Comparison of ENCODE assay signal across 19 mouse cellular contexts in the genomic region with DNA sequence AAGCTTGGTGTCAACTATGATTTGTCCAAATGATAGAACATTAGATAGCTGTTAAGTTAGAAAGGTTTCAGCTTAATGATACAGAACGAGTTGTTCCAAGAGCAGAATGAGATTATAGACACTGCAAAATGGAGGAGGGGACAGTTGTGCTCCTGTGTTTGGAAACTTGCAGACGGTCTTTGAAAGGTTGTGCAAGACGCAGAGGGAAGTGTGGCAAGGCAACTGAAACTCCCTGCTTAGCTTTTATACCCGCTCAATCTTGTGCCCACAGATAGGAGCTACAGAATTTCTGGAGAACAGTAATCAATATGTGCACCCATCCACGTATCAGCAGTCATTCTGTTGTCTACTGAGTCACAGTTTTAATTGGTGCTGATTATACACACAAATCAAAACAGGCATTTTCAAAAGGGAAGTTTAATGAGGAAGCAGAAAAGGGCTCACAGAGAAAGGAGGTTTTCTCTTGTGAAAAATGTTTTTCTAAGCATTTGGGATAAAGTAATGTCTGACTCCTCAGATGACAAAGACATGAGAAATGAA. TPM values are rescaled to one million over a fixed set of nuclear protein-coding genes. Genes with fewer than 3 reads are reported as not detected.
A peak's percentile ranks its signal among the peaks of the same experiment; 100 is the strongest.
DNase-seq lines count a peak whose midpoint lies in the region; ATAC-seq and TF ChIP-seq lines count a peak whose summit lies in the region.
"Had no signal": no experiment of that assay in that cellular context is flagged by ENCODE, and none has a peak within 500 bp of the region (broad histone marks: within the 10 kb centered on the region; RNA-seq: fewer than 3 reads in every experiment).

No protein-coding gene starts in this region.

- DNase-seq in intestine, embryonic 14.5 days (ENCODE audit: low spot score), result no peak
- no peak for DNase-seq in stomach, postnatal 0 days (ENCODE audit: low spot score)
- peak; percentile 25 for DNase-seq in lung, postnatal 25 days (ENCODE audit: low spot score)
- DNase-seq in ovary, adult 18-20 months (ENCODE audit: low spot score), result no peak
- DNase-seq in kidney, postnatal 10 days, result no peak
- DNase-seq in adrenal gland, adult 2 months, result no peak
- DNase-seq: adrenal gland, postnatal 14 days; cerebellum, adult 9-11 months; gastrocnemius, postnatal 10 days; right cerebral cortex, postnatal 14 days; thymus, postnatal 36 days had no signal

- WGBS in intestine, embryonic 14.5 days, result 59% methylated on average over 5 of the region's 5 CpGs
- 57% methylated on average over 5 of the region's 5 CpGs for WGBS in intestine, embryonic 16.5 days
- 54% methylated on average over 5 of the region's 5 CpGs for WGBS in stomach, embryonic 16.5 days
- 49% methylated on average over 5 of the region's 5 CpGs for WGBS in stomach, postnatal 0 days

- ATAC-seq in intestine, embryonic 14.5 days (replicated peaks; ENCODE audit: low FRiP score, low TSS enrichment, low read depth), result no peak
- ATAC-seq in intestine, embryonic 16.5 days, result no peak
- ATAC-seq in stomach, embryonic 16.5 days (ENCODE audit: insufficient read depth, low FRiP score), result no peak
- no peak for ATAC-seq in stomach, postnatal 0 days (ENCODE audit: low FRiP score, low TSS enrichment)
- ATAC-seq: intestine, postnatal 0 days; midbrain, embryonic 16.5 days had no signal

- no peak for TF ChIP-seq EP300 in stomach, postnatal 0 days (optimal IDR thresholded peaks at IDR 0.05)

- H3K4me3 ChIP-seq in intestine, embryonic 14.5 days (ENCODE audit: low read depth, low read length), result no peak overlapping the region
- H3K4me3 ChIP-seq in intestine, embryonic 16.5 days (ENCODE audit: low read length), result no peak overlapping the region
- H3K4me3 ChIP-seq in stomach, embryonic 16.5 days (replicated peaks; ENCODE audit: low read length), result no peak overlapping the region
- no peak overlapping the region for H3K4me3 ChIP-seq in stomach, postnatal 0 days (ENCODE audit: low read depth, low read length)
- H3K4me3 ChIP-seq: hindbrain, embryonic 13.5 days; limb, embryonic 15.5 days had no signal

- no peak overlapping the region for H3K4me2 ChIP-seq in intestine, embryonic 14.5 days (ENCODE audit: low read length)
- no peak overlapping the region for H3K4me2 ChIP-seq in intestine, embryonic 16.5 days (ENCODE audit: low read depth, low read length)
- no peak overlapping the region for H3K4me2 ChIP-seq in stomach, embryonic 16.5 days (ENCODE audit: low read depth, low read length)
- no peak overlapping the region for H3K4me2 ChIP-seq in stomach, postnatal 0 days (replicated peaks; ENCODE audit: low read depth)
- H3K4me2 ChIP-seq: hindbrain, embryonic 13.5 days; limb, embryonic 15.5 days had no signal

- no peaks in the 10 kb centered on the region for H3K27me3 ChIP-seq in intestine, embryonic 14.5 days (replicated peaks; ENCODE audit: control insufficient read depth, insufficient read depth, low read length)
- H3K27me3 ChIP-seq in intestine, embryonic 16.5 days (replicated peaks; ENCODE audit: control insufficient read depth, insufficient read depth, low read length), result no peaks in the 10 kb centered on the region
- H3K27me3 ChIP-seq in stomach, embryonic 16.5 days (ENCODE audit: control insufficient read depth, insufficient read depth, low read length), result no peaks in the 10 kb centered on the region
- no peaks in the 10 kb centered on the region for H3K27me3 ChIP-seq in stomach, postnatal 0 days (ENCODE audit: control insufficient read depth, insufficient read depth, low read length)
- H3K27me3 ChIP-seq: CH12.LX; hindbrain, embryonic 13.5 days; limb, embryonic 15.5 days had no signal

- no peaks in the 10 kb centered on the region for H3K36me3 ChIP-seq in intestine, embryonic 14.5 days (ENCODE audit: control insufficient read depth, insufficient read depth, low read length)
- H3K36me3 ChIP-seq in intestine, embryonic 16.5 days (ENCODE audit: control insufficient read depth, insufficient read depth, low read length), result no peaks in the 10 kb centered on the region
- no peaks in the 10 kb centered on the region for H3K36me3 ChIP-seq in stomach, embryonic 16.5 days (ENCODE audit: control insufficient read depth, insufficient read depth, low read length)
- H3K36me3 ChIP-seq in stomach, postnatal 0 days (ENCODE audit: control insufficient read depth, insufficient read depth, low read length), result no peaks in the 10 kb centered on the region
- H3K36me3 ChIP-seq: hindbrain, embryonic 13.5 days; limb, embryonic 15.5 days had no signal

- TF ChIP-seq CTCF in stomach, postnatal 0 days (IDR thresholded peaks at IDR 0.05; ENCODE audit: low read depth), result no peak

- H3K9ac ChIP-seq in intestine, embryonic 14.5 days (ENCODE audit: low read length), result no peak overlapping the region
- no peak overlapping the region for H3K9ac ChIP-seq in intestine, embryonic 16.5 days (ENCODE audit: low read depth, low read length)
- H3K9ac ChIP-seq in stomach, embryonic 16.5 days (ENCODE audit: low read length), result no peak overlapping the region
- no peak overlapping the region for H3K9ac ChIP-seq in stomach, postnatal 0 days (ENCODE audit: low read length)
- H3K9ac ChIP-seq: hindbrain, embryonic 13.5 days; limb, embryonic 15.5 days had no signal

- H3K4me1 ChIP-seq in intestine, embryonic 14.5 days (replicated peaks; ENCODE audit: control insufficient read depth, insufficient read depth, low read length), result peaks cover 9% of the 10 kb centered on the region; the same call in 1 of the 2 replicates
- H3K4me1 ChIP-seq in intestine, embryonic 16.5 days (ENCODE audit: control insufficient read depth, insufficient read depth, low read length), result 0 out of 2 replicates have a peak, but pooled peaks cover 4% of the 10 kb centered on the region
- 0 out of 2 replicates have a peak, but pooled peaks cover 2% of the 10 kb centered on the region for H3K4me1 ChIP-seq in stomach, embryonic 16.5 days (ENCODE audit: control insufficient read depth, insufficient read depth, low read length)
- no peaks in the 10 kb centered on the region for H3K4me1 ChIP-seq in stomach, postnatal 0 days (replicated peaks; ENCODE audit: control insufficient read depth, insufficient read depth)
- H3K4me1 ChIP-seq: hindbrain, embryonic 13.5 days; limb, embryonic 15.5 days had no signal

- no peaks in the 10 kb centered on the region for H3K9me3 ChIP-seq in intestine, embryonic 14.5 days (ENCODE audit: control insufficient read depth, low read length)
- H3K9me3 ChIP-seq in intestine, embryonic 16.5 days (ENCODE audit: control insufficient read depth, low read length), result no peaks in the 10 kb centered on the region
- no peaks in the 10 kb centered on the region for H3K9me3 ChIP-seq in stomach, embryonic 16.5 days (replicated peaks; ENCODE audit: control insufficient read depth, low read length)
- H3K9me3 ChIP-seq in stomach, postnatal 0 days (ENCODE audit: control insufficient read depth, low read length), result no peaks in the 10 kb centered on the region
- H3K9me3 ChIP-seq: hindbrain, embryonic 13.5 days; limb, embryonic 15.5 days had no signal

- H3K27ac ChIP-seq in intestine, embryonic 14.5 days (ENCODE audit: low read depth), result peak overlapping the region; percentile 12
- H3K27ac ChIP-seq in intestine, embryonic 16.5 days (ENCODE audit: low read length), result no peak overlapping the region
- peak overlapping the region; percentile 54; the same call in 1 of the 2 replicates for H3K27ac ChIP-seq in stomach, embryonic 16.5 days (ENCODE audit: low read length)
- no peak overlapping the region for H3K27ac ChIP-seq in stomach, postnatal 0 days (replicated peaks)
- H3K27ac ChIP-seq: hindbrain, embryonic 13.5 days; kidney, postnatal 0 days; limb, embryonic 15.5 days had no signal

RNA-seq across cellular contexts. Expression of a gene that starts 23.1 kb away (rescaled TPM):
- 31.9 and 32.3 TPM in 2 replicates for polyA plus RNA-seq in intestine, embryonic 14.5 days (2014; fragmentation: Nextera tagmentation; extraction: Ambion mirVana)
- 14.7 and 18.0 TPM in 2 replicates for polyA plus RNA-seq in intestine, embryonic 16.5 days (2015; fragmentation: Nextera tagmentation; extraction: Ambion mirVana)
- 24.2 and 31.3 TPM in 2 replicates for polyA plus RNA-seq in stomach, embryonic 16.5 days (2015; fragmentation: Nextera tagmentation; extraction: Ambion mirVana)
- polyA plus RNA-seq in stomach, postnatal 0 days (2015; fragmentation: Nextera tagmentation; extraction: Ambion mirVana), result 7.1 and 8.9 TPM in 2 replicates
- 100 to 1,000 TPM in 1 of 2 experiments, 10 to 100 TPM in 1; 69.1 to 110 TPM for total RNA-seq in adrenal gland, adult 2 months (2021)
- polyA plus RNA-seq in adrenal gland, adult 2 months (2012; rRNA removed), result 13.3 and 16.8 TPM in 2 replicates

Comparison
In these comparisons a context has a peak if more than half of its experiments do, and no peak if none do; other contexts are left out.
1. H3K27ac ChIP-seq: peak in intestine, embryonic 14.5 days (single experiment) and stomach, embryonic 16.5 days (single experiment); none in intestine, embryonic 16.5 days (single experiment) and stomach, postnatal 0 days (single experiment).